Mouse (Mus musculus): ENCODE measurements around the gene Rpap3.

The Rpap3 gene

GRCm38 (mm10) chr15:97705211-97706050 lies at the start of gene Rpap3:
TSS of gene Rpap3 (minus strand) at chr15:97705825.
- DNase-seq (ENCODE audit: low read depth): peak; percentile 77

DNA sequence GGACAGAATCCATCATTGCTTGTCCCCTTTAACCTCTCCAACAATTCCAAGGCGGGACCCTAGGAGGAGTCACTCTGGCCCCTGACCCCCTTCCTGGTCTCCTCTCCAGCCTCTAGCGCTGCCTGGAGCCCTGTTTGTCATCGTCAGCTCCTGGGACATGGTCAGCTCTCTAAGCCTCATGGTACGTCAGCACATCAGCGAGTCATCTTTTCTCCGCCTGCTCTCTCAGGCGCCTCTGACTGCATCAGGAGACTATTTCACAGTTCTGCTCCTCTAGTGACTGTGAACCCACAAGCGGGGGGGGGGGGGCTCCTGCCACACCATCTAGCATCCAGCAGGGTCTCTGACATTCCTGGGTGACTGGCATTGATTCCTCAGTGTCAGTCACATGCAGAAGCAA lies 49.7 kb upstream of the Rpap3 start:
- DNase-seq (ENCODE audit: low read depth): no peak

- DNase-seq (ENCODE audit: low read depth): no peak
These were observed 48.9 kb upstream of the Rpap3 start for GRCm38 (mm10) chr15:97754476-97754875.

DNA sequence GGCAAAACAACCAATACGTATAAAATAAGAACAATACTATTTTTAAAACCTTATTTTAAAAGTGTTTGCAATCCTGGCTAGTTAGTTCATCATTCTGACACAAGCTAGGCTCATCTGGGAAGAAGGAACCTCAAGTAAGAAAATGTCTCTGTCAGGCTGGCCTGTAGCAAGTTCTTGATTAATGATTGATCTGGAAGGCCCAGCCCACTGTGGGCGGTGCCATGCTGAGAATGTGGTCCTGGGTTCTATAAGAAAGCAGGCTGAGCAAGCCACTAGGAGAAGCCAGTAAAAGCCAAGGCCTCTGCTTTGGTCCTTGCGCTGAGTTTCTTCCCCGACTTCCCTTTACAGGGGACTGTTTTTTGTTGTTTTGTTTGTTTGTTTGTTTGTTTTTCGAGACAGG lies 46.9 kb upstream of the Rpap3 start:
- no peak for DNase-seq (ENCODE audit: low read depth)

DNA sequence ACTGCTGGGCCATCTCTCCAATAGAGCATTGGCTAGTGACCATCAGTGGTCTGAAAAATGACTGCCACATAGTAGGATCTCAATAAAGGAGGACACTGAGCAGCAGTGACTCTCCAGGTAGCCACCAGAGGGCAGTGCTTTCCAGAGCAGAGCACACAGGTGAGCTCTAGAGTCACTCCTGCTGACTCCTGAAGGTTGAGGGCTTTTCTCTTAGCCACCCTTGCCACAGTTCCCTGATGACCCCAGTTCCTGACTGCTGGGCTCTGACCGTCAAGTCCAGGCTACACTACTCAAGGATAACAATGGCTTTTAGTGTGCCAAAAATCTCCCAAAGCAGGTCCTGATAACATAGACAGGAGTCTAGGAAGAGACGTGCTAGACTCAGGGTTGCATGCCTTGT lies 46.1 kb upstream of the Rpap3 start:
- DNase-seq (ENCODE audit: low read depth): no peak

DNA sequence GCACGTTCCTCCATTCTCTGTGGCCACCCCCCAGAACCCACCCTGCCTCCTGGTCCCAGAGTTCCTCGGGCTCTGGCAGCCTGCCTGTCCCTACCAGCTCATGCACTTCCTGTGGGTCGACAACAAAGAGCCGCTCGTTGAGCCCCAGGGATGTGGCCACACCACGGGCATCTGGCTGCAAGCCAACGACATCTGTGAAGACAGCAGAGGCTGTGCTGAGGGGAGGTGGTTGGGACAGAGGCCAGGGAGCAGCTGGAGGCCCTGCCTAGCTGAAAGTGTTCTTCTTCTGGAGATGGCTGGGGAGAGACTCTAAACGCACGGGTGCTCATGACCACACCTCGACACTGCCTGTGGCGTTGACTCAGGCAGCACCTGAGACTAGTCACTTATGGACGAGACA lies 45.1 kb upstream of the Rpap3 start:
- DNase-seq (ENCODE audit: low read depth): peak; percentile 98

DNA sequence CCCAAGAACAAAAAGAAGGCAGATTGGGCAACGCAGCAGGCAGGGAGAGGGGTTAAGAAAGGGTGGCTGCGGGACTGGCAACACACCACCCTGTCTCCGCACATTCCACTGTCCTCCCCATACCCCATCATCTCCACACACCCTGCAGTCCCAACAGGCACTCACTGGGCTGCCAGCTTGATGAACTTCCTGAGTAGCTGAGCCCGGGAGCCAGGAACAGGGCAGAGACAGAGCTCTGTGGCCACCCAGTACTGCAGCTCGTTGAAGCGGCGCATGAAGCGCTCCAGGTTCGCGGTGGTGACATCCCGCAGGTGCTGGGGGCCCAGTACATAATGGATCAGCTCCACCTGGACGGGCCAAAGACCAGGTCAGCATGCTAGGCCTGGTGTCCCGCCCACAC lies 44.2 kb upstream of the Rpap3 start:
- DNase-seq (ENCODE audit: low read depth): no peak

DNA sequence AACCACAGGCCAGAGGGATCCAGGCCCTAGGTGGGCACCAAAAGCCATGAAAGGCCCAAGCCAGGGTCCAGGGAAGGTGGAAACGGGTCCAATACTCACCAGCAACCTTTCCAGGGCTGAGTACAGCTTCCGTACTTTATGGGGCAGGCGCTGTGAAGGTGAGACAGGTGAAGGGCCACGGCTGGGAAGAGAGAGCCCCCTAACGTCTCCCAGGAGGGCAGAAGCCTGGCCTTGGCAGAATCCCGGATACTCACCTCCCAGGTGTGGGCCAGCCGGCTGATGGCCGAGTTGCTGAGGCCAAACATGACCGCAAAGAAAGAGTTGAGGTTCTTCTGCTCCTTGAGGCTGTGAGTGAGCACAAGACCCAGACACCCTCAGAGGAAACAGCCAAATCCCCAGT lies 43.8 kb upstream of the Rpap3 start:
- no peak for DNase-seq (ENCODE audit: low read depth)

DNA sequence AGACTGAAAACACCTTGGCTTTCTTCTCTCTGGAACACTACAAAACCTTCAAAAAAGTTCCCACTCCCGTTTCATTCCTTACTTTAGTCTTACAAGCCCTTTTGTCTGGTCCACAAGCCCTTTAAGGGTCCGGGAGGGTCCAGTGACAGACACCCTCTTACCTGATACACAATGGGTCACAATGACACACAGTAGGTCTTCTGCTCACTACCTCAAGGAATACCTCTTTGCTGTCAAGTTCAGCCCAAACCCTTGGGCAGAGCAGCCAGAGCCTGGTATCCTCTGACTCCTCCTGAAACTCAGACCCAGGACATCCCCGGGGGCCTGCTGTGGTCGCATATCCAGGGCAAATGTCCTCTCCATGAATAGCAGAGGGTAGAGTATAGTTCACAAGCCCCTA lies 43.3 kb upstream of the Rpap3 start:
- no peak for DNase-seq (ENCODE audit: low read depth)

- no peak for DNase-seq (ENCODE audit: low read depth)
These were observed 42.7 kb upstream of the Rpap3 start for GRCm38 (mm10) chr15:97748309-97748708.

- no peak for DNase-seq (ENCODE audit: low read depth)
These were observed 41.9 kb upstream of the Rpap3 start for GRCm38 (mm10) chr15:97747486-97747885.

GRCm38 (mm10) chr15:97746748-97747147 lies 41.1 kb upstream of the Rpap3 start:
- DNase-seq (ENCODE audit: low read depth): no peak

- DNase-seq (ENCODE audit: low read depth): no peak
These were observed 40.7 kb upstream of the Rpap3 start for GRCm38 (mm10) chr15:97746278-97746677.

DNA sequence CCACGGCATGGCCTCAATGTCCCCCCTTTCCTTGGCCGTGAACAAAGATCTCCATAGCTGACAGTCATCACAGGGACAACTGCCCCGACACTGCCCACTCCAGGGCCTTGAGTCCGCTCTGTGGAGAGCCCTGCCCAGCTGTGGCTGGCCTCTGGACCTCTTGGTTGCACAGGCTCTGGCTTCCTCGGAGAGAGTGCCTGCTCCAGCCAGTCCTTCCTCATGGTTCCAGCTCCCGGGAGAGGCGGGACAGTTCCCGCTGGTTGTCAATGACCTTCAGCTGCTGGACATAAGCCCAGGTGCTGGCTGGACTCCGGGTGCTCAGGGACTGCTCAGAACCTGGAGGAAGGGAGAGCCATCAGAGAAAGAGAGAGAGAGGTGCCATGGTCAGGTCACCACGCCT lies 39.7 kb upstream of the Rpap3 start:
- DNase-seq (ENCODE audit: low read depth): no peak

- no peak for DNase-seq (ENCODE audit: low read depth)
These were observed 39.3 kb upstream of the Rpap3 start for GRCm38 (mm10) chr15:97744930-97745329.

DNA sequence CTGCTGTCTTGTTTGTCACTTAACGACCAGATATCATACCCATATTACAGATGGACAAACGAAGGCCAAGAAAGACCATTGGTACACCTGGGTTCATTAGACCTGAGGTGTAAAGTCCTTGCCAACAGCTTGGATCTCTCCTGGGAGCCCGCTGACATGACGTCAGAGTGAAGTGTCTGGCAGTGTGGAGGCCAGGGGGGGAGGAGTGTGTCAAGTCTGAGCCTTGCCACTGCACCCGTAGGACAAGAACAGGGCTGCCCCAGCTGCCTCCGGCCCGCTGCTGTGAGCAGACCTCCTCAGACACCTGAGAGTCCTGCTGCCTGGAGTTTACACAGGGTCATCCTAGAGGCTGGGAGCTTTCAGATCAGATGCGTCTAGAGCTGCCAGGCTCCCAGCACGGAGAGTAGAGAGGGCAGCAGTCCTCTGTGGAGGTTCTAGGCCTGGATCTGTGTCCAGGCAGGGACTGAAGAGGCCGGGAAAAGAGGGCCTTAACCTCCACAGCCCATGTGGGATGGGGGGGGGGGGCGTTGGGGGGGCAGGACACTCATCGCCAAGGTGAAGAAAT lies 38.4 kb upstream of the Rpap3 start:
- DNase-seq (ENCODE audit: low read depth): no peak

DNA sequence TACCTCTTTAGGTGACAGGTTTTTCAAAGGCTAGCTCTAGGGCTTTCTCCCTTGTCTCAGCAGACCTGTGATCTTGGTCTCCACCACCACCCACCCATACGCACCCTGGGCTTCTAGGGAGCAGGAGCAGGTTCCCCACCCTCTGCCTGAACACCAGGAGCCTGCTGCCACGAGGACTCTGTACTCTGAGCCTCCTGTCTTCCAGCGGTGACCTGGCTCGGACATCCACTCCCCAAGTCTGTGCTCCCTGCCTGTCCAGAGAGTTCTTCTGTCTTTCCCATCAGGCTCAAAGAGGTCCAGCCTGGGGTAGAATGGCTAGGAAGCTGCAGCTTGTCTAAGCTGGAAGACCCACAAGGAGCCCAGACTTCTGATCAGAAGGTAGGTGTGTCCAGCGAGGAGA lies 37.6 kb upstream of the Rpap3 start:
- DNase-seq (ENCODE audit: low read depth): no peak

- DNase-seq (ENCODE audit: low read depth): no peak
These were observed 37.0 kb upstream of the Rpap3 start for GRCm38 (mm10) chr15:97742600-97742999.

GRCm38 (mm10) chr15:97742074-97742473 lies 36.4 kb upstream of the Rpap3 start:
- no peak for DNase-seq (ENCODE audit: low read depth)

- DNase-seq (ENCODE audit: low read depth): no peak
These were observed 36.0 kb upstream of the Rpap3 start for GRCm38 (mm10) chr15:97741662-97742061.

DNA sequence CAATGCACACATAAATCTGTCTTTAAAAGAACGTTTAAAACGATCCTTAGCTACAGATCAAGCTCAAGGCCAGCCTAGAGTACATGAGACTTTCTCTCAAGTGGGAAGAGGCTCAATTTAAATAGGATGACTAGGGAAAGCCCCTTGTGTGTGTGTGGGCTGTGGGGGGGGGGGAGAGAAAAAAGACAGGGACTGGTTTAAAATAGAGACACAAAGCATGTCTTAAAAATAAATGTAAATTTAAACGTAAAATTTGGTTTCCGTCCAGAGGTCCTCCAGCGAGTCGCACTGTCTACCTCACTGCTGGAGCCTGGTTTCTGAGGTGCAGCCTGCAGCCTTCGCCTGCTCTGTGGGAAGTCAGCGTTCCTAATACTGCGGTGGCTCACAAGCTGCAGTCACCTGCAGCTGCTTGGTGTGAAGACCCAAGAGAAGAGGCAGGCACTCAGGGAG lies 34.7 kb upstream of the Rpap3 start:
- DNase-seq (ENCODE audit: low read depth): no peak

DNA sequence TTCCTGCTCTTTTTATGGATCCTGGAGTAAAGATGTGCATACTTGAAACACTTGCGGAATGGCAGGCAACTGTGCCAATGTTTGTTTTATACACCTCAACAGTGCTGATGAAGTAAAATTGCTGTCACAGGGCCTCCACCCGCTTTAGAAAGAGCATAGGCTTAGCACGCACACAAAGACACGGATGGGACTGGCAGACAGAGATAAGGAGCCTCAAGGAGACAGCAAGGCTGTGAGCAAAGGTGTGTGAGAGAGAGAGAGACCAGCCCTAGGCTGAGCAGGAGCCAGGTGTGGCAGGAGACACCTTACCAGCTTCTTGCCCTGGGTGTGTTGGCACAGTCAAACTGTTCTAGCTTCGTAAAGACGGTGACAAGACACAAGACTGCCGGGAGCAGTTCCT lies 33.3 kb upstream of the Rpap3 start:
- no peak for DNase-seq (ENCODE audit: low read depth)

- DNase-seq (ENCODE audit: low read depth): no peak
These were observed 26.4 kb upstream of the Rpap3 start for GRCm38 (mm10) chr15:97731988-97732387.

DNA sequence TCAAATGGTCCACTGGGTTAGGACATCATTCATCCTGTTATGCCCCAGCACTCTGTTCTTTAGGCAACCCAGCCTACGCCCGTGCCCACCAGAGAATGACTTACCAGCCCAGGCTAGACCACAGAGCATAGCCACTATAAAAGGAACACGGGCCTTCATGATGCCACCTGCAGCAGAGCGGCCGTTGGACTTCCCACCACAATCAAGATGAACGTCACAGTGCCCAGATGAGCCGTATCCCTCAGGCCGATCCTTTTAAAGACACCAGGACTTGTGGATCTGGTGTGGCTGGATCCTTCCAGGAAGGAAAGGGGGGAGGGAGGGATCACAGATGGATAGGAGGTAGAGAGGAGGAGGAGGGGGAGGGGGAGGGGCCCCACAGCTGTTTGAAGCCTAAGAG lies 25.5 kb upstream of the Rpap3 start, which contains the start of gene Endou:
Gene Endou (minus strand): TSS at position 229 of the 400 bp plus-strand sequence.
- DNase-seq (ENCODE audit: low read depth): no peak

Measured in 416B (cell line).